Mouse (Mus musculus): Measurements from ENCODE around the gene Olfr311.

Olfr311 gene

DNA sequence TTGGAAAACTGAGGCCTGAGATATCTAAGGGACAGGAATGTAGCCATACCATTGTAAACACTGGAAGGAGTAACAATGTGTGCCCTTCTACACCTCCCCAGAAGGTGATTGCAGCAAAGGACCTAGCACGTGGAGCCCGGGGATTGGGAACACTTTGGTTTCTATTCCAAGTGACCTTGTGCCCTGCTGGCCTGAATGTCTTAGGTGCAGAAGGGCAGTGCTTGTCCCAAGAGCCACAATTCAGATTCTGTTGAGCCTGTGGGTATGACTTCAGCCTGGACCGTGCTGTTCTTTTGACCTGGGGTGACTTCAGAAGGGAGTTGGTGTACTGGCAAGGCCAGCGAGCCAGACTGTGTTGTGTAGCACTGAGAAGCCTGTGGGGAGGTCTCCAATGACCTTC, 31.9 kb downstream of the Olfr311 start:
- no peak for DNase-seq (ENCODE audit: extremely low spot score)

DNA sequence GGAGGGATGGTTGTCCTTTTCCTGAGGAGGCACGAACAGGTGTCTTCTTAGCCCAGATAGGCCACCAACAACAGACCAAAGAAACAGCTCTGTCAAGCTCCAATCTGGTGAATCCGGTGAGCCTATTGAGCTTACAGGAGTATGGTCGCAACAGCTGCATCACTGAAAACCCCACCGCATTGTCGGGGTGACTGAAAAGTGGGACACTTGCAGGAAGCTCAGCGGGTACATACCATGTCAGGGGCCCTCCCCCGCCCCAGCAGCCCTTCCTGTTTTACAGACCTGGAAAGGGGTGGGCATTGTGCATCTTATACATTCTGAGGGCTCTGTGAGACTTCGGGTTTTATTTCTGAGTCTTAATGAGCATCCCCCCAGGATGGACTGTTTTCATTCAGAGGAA, 44.7 kb downstream of the Olfr311 start:
- DNase-seq (ENCODE audit: extremely low spot score) = no peak

DNA sequence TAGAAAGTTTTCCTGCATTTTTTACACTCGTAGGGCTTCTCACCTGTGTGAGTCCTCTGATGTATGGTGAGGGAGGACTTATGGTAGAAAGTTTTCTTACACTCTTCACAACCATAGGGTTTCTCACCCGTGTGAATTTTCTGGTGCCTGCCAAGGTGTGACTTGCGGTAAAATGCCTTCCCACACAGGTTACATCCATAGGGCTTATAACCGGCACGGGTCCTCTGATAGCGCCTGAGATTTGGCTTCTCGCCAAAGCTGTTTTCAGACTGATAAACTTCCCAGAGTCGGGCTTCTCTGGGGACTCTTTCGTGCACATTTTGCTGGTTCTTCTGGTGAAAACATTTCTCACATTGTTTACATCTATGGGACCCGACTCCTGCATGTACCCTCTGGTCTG, 51.5 kb downstream of the Olfr311 start:
- DNase-seq (ENCODE audit: extremely low spot score) = no peak
